Mouse (Mus musculus): ENCODE measurements around the gene Mybbp1a.

DNA sequence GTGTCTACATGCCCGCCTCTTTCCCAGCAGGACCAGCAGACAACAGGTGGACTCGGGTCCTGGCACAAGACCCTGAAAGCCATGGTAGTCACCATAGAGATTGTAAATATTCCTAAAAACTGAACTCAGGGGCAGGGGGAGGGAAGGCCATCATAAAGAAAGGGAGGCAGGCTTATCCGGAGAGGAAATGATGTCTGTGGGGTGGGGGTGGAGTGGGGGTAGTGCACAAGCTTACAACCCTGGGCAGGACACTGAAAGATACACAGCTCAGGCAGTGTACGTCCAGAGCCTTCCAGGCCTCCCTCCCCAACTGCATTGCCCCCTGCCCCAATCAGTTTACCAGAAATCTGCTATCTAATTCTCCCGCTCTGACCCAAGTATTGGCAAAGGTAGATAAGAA is 46.0 kb downstream of the Mybbp1a start:
- TF ChIP-seq CTCF (IDR thresholded peaks at IDR 0.05; ENCODE audit: extremely low read depth, insufficient read length, insufficient replicate concordance, low read depth, low read length) (no peak), POLR2A (IDR thresholded peaks at IDR 0.05; ENCODE audit: low read depth, low read length) (no peak)
